23 mouse cellular contexts compared by ENCODE assay signal in the genomic region with DNA sequence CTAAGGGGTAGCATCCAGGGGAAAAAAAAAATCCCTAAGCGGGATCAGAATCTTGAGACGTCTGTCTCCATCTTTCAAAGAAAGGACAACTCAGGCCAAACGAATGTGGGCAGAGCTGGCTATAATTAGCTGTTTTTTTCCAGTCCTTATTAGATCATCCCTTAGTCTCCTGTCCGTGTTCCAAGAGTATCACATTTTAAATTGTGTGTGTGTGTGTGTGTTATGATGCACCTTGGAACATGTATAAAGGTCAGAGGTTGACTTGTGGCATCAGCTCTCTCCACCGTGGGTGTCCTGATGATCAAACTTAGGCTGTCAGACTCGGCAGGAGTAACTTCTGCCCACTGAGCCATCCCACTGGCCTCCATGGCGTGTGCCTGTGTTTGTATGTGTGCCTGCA.
"Had no signal": no experiment of that assay in that cellular context is flagged by ENCODE, and none has a peak within 500 bp of the region (broad histone marks: within the 10 kb centered on the region; RNA-seq: fewer than 3 reads in every experiment).

No protein-coding gene starts in this region.

- DNase-seq: forebrain, postnatal 0 days; heart, adult 2 months; heart, postnatal 14 days; heart, postnatal 36 days; kidney, adult 11 months; kidney, adult 2 months; kidney, adult 9 months; kidney, postnatal 14 days; kidney, postnatal 36 days; layer of hippocampus, adult 9-11 months; layer of hippocampus, postnatal 36 days; left cerebral cortex, postnatal 4 days had no signal

- H3K36me3 ChIP-seq: heart, embryonic 13.5 days; heart, embryonic 15.5 days; hindbrain, embryonic 13.5 days; hindbrain, embryonic 15.5 days; kidney, embryonic 15.5 days; limb, embryonic 13.5 days; limb, embryonic 15.5 days; liver, embryonic 12.5 days had no signal

- H3K4me3 ChIP-seq: heart, adult 2 months; heart, embryonic 13.5 days; heart, embryonic 15.5 days; hindbrain, embryonic 13.5 days; hindbrain, embryonic 15.5 days; kidney, embryonic 15.5 days; limb, embryonic 13.5 days; limb, embryonic 15.5 days; liver, embryonic 12.5 days had no signal

- H3K27me3 ChIP-seq: heart, embryonic 13.5 days; heart, embryonic 15.5 days; kidney, embryonic 15.5 days; limb, embryonic 13.5 days; limb, embryonic 15.5 days; liver, embryonic 12.5 days had no signal

- H3K27ac ChIP-seq: heart, adult 2 months; heart, embryonic 13.5 days; heart, embryonic 15.5 days; hindbrain, embryonic 13.5 days; hindbrain, embryonic 15.5 days; hindbrain, postnatal 0 days; kidney, embryonic 15.5 days; kidney, postnatal 0 days; limb, embryonic 13.5 days; limb, embryonic 15.5 days; liver, embryonic 12.5 days; liver, embryonic 14.5 days had no signal
